Mouse (Mus musculus): ENCODE results near the gene Tmem267. TPM values are rescaled to one million over a fixed set of nuclear protein-coding genes. Genes with fewer than 3 reads are reported as not detected.
"Not testable (repeated sequence)": the region's sequence is repeated elsewhere in the genome, so short reads cannot be mapped to it uniquely, and the experiment has no call there.

The Tmem267 gene
- polyA plus RNA-seq, 1 experiment from 2014 or later: 2.4 TPM

DNA sequence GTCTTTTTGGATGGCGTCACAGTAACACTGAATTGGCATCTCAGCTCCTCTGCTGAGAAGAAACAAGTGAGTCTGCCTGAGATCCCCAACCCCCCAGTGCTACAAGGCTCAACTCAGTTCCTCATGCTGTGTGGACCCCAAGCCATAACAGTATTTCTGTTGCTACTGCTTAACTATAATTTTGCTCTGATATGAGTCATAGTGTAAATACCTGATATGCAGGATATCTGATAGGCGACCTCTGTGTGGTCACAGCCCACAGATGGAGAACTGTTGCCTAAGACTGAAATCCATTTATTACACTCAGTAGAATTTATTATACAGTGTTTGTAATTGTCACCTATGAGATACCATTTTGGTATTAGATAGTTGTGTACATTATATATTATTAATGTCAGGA is 10.1 kb upstream of the Tmem267 start:
- Histone ChIP-seq H3K9ac (ENCODE audit: low read length) (no peak overlapping the region), H3K36me3 (ENCODE audit: control insufficient read depth, insufficient read depth, low read length) (peaks cover 87% of the 10 kb centered on the region), H3K9me3 (ENCODE audit: control insufficient read depth, low read length) (no peaks in the 10 kb centered on the region), H3K4me3 (ENCODE audit: low read depth, low read length) (no peak overlapping the region), H3K4me1 (replicated peaks; ENCODE audit: control insufficient read depth, insufficient read depth, low read length) (no peaks in the 10 kb centered on the region), H3K27me3 (replicated peaks; ENCODE audit: control insufficient read depth, insufficient read depth, low read length) (no peaks in the 10 kb centered on the region), H3K4me2 (ENCODE audit: low read length) (no peak overlapping the region), H3K27ac (ENCODE audit: low read depth) (no peak overlapping the region)
- no peak for DNase-seq (ENCODE audit: low spot score)
- no peak for ATAC-seq (replicated peaks; ENCODE audit: low FRiP score, low TSS enrichment, low read depth)
- 83% methylated on average over 2 of the region's 2 CpGs for WGBS

DNA sequence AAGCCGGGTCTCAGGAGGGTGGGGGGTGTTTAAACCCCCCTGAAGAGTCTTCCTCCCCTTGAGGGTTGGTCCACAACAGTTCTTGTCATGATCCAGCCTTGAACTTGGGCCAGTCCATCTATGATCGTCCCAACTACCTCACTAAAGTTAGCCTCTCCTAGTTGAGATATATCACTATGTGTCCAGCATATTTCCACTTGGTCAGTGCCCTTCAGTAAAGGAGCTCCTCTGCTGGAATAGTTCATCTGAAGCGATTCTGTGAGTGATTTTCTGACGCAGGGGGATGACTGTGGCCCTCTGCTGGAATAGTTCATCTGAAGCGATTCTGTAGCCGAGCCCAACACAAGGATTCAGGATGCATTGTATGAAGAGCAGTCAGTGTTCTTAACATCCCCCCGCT is 485 bp upstream of the Tmem267 start:
- Histone ChIP-seq H3K9me3 (ENCODE audit: control insufficient read depth, low read length) (no peaks in the 10 kb centered on the region), H3K4me3 (ENCODE audit: low read depth, low read length) (no peak overlapping the region), H3K4me1 (replicated peaks; ENCODE audit: control insufficient read depth, insufficient read depth, low read length) (no peaks in the 10 kb centered on the region), H3K27me3 (replicated peaks; ENCODE audit: control insufficient read depth, insufficient read depth, low read length) (no peaks in the 10 kb centered on the region), H3K9ac (ENCODE audit: low read length) (no peak overlapping the region), H3K36me3 (ENCODE audit: control insufficient read depth, insufficient read depth, low read length) (peaks cover 39% of the 10 kb centered on the region), H3K4me2 (ENCODE audit: low read length) (no peak overlapping the region), H3K27ac (ENCODE audit: low read depth) (no peak overlapping the region)
- ATAC-seq (replicated peaks; ENCODE audit: low FRiP score, low TSS enrichment, low read depth) (no peak), DNase-seq (ENCODE audit: low spot score) (no peak)
- 39% methylated on average over 7 of the region's 7 CpGs for WGBS

DNA sequence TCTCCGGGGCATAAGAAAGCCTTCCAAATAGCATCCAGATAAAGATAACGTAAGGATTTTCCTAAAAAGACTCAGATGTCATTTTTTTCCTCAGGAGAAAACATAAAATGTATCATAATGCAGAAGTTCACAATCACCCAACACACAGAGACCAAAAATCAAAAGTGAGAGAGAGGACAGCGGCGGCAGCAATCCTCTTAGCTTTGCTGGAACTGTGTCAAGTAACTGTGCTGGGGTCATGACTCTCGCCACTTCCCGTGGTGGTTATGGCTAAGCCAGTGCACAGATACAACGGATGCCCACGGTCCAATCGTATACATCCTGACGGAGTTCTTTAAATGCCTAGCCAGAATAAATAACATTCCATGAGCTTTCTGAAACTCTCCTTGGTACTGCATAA is 4.2 kb downstream of the Tmem267 start:
- ATAC-seq (replicated peaks; ENCODE audit: low FRiP score, low TSS enrichment, low read depth); H3K27me3 ChIP-seq (replicated peaks; ENCODE audit: control insufficient read depth, insufficient read depth, low read length); DNase-seq (ENCODE audit: low spot score); H3K4me1 ChIP-seq (replicated peaks; ENCODE audit: control insufficient read depth, insufficient read depth, low read length); H3K9me3 ChIP-seq (ENCODE audit: control insufficient read depth, low read length); H3K36me3 ChIP-seq (ENCODE audit: control insufficient read depth, insufficient read depth, low read length); H3K9ac ChIP-seq (ENCODE audit: low read length); H3K4me3 ChIP-seq (ENCODE audit: low read depth, low read length); H3K27ac ChIP-seq (ENCODE audit: low read depth); H3K4me2 ChIP-seq (ENCODE audit: low read length): not testable (repeated sequence)
- WGBS: 92% methylated on average over 10 of the region's 10 CpGs

DNA sequence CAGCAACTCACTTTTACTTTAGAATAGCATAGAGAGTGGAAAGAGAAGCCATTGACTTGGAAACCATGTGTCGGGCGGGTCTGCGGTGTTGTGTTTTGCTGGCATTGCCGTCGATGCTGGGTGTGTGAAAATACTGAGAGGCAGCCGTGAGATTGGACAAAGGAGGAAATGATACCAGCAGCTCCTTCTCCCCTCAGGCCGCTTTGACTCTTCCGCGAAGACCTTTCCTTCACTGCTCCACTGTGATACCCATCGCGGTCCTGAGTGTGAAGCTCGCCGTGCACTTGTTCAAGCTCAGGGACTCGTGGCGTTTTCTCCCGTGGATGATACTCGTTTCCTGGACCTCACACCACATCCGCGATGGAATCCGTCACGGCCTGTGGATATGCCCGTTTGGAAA is 7.1 kb downstream of the Tmem267 start:
- not testable (repeated sequence) for H3K36me3 ChIP-seq (ENCODE audit: control insufficient read depth, insufficient read depth, low read length); ATAC-seq (replicated peaks; ENCODE audit: low FRiP score, low TSS enrichment, low read depth); H3K4me3 ChIP-seq (ENCODE audit: low read depth, low read length); H3K4me2 ChIP-seq (ENCODE audit: low read length); H3K27ac ChIP-seq (ENCODE audit: low read depth); H3K9me3 ChIP-seq (ENCODE audit: control insufficient read depth, low read length); DNase-seq (ENCODE audit: low spot score); H3K27me3 ChIP-seq (replicated peaks; ENCODE audit: control insufficient read depth, insufficient read depth, low read length); H3K9ac ChIP-seq (ENCODE audit: low read length); H3K4me1 ChIP-seq (replicated peaks; ENCODE audit: control insufficient read depth, insufficient read depth, low read length)
- 96% methylated on average over 9 of the region's 22 CpGs for WGBS

DNA sequence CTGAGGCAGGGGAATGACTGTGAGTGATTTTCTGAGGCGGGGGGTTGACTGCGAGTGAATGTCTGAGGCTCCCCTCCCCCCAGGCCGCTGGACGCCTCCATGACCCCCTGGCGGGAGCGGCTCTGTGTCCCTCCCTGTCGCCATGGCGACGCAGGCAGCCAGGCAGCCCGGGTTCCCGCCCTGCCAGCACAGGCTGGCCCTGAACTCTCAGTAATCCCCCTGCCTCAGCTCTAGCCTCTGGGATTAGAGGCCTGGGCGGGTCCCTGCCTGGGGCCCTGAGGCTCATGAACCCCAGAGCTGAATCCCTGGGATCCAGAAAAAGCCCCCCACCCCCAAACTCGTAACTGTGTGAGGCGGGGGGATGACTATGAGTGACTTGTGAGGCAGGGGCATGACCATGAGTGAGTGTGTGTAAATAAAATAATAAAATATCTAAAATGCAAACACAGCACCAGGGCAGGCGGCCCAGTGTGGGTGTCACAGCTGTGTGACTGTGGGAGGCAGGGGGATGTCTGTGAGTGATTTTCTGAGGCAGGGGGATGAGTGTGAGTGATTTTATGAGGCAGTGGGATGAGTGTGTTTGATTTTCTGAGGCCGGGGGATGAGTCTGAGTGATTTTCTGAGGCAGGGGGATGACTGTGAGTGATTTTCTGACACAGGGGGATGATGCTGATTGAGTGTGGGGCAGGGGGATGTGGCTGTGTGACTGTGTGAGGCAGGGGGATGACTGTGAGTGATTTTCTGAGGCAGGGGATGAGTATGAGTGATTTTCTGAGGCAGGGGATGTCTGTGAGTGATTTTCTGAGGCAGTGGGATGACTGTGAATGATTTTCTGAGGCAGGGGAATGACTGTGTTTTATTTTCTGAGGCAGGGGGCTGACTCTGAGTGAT is 108.7 kb downstream of the Tmem267 start:
- not testable (repeated sequence) for H3K27ac ChIP-seq (ENCODE audit: low read depth); H3K9ac ChIP-seq (ENCODE audit: low read length); H3K36me3 ChIP-seq (ENCODE audit: control insufficient read depth, insufficient read depth, low read length); H3K27me3 ChIP-seq (replicated peaks; ENCODE audit: control insufficient read depth, insufficient read depth, low read length); H3K4me3 ChIP-seq (ENCODE audit: low read depth, low read length); H3K4me1 ChIP-seq (replicated peaks; ENCODE audit: control insufficient read depth, insufficient read depth, low read length); H3K4me2 ChIP-seq (ENCODE audit: low read length)
- ATAC-seq (replicated peaks; ENCODE audit: low FRiP score, low TSS enrichment, low read depth) (peak; percentile 91), DNase-seq (ENCODE audit: low spot score) (peak; percentile 89)
- peaks cover 17% of the 10 kb centered on the region for H3K9me3 ChIP-seq (ENCODE audit: control insufficient read depth, low read length)
- WGBS: 78% methylated on average over 14 of the region's 16 CpGs

DNA sequence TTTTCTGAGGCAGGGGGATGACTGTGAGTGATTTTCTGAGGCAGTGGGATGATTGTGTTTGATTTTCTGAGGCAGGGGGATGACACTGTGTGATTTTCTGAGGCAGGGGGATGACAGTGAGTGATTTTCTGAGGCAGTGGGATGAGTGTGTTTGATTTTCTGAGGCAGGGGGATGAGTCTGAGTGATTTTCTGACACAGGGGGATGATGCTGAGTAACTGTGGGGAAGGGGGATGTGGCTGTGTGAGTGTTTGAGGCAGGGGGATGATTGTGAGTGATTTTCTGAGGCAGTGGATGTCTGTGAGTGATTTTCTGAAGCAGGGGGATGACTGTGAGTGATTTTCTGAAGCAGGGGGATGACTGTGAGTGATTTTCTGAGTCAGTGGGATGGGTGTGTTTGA is 110.6 kb downstream of the Tmem267 start:
- H3K36me3 ChIP-seq (ENCODE audit: control insufficient read depth, insufficient read depth, low read length); H3K4me3 ChIP-seq (ENCODE audit: low read depth, low read length); H3K4me2 ChIP-seq (ENCODE audit: low read length); H3K27ac ChIP-seq (ENCODE audit: low read depth); ATAC-seq (replicated peaks; ENCODE audit: low FRiP score, low TSS enrichment, low read depth); H3K27me3 ChIP-seq (replicated peaks; ENCODE audit: control insufficient read depth, insufficient read depth, low read length); H3K9ac ChIP-seq (ENCODE audit: low read length); H3K4me1 ChIP-seq (replicated peaks; ENCODE audit: control insufficient read depth, insufficient read depth, low read length): not testable (repeated sequence)
- H3K9me3 ChIP-seq (ENCODE audit: control insufficient read depth, low read length): peaks cover 17% of the 10 kb centered on the region
- peak; percentile 69 for DNase-seq (ENCODE audit: low spot score)

DNA sequence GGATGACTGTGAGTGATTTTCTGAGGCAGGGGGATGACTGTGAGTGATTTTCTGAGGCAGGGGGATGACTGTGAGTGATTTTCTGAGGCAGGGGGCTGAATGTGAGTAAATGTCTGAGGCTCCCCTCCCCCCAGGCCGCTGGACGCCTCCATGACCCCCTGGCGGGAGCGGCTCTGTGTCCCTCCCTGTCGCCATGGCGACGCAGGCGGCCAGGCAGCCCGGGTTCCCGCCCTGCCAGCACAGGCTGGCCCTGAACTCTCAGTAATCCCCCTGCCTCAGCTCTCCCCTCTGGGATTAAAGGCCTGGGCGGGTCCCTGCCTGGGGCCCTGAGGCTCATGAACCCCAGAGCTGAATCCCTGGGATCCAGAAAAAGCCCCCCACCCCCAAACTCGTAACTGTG is 111.2 kb downstream of the Tmem267 start:
- not testable (repeated sequence) for H3K9ac ChIP-seq (ENCODE audit: low read length); H3K27me3 ChIP-seq (replicated peaks; ENCODE audit: control insufficient read depth, insufficient read depth, low read length); DNase-seq (ENCODE audit: low spot score); ATAC-seq (replicated peaks; ENCODE audit: low FRiP score, low TSS enrichment, low read depth); H3K27ac ChIP-seq (ENCODE audit: low read depth); H3K4me2 ChIP-seq (ENCODE audit: low read length); H3K4me1 ChIP-seq (replicated peaks; ENCODE audit: control insufficient read depth, insufficient read depth, low read length); H3K4me3 ChIP-seq (ENCODE audit: low read depth, low read length); H3K36me3 ChIP-seq (ENCODE audit: control insufficient read depth, insufficient read depth, low read length)
- WGBS: 85% methylated on average over 11 of the region's 12 CpGs
- H3K9me3 ChIP-seq (ENCODE audit: control insufficient read depth, low read length): peaks cover 17% of the 10 kb centered on the region

DNA sequence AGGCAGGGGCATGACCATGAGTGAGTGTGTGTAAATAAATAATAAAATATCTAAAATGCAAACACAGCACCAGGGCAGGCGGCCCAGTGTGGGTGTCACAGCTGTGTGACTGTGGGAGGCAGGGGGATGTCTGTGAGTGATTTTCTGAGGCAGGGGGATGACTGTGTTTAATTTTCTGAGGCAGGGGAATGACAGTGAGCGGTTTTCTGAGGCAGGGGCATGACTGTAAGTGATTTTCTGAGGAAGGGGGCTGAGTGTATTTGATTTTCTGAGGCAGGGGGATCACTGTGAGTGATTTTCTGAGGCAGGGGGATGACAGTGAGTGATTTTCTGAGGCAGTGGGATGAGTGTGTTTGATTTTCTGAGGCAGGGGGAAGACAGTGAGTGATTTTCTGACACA is 111.7 kb downstream of the Tmem267 start:
- not testable (repeated sequence) for ATAC-seq (replicated peaks; ENCODE audit: low FRiP score, low TSS enrichment, low read depth); DNase-seq (ENCODE audit: low spot score); H3K4me3 ChIP-seq (ENCODE audit: low read depth, low read length); H3K36me3 ChIP-seq (ENCODE audit: control insufficient read depth, insufficient read depth, low read length); H3K27me3 ChIP-seq (replicated peaks; ENCODE audit: control insufficient read depth, insufficient read depth, low read length); H3K4me2 ChIP-seq (ENCODE audit: low read length); H3K27ac ChIP-seq (ENCODE audit: low read depth); H3K4me1 ChIP-seq (replicated peaks; ENCODE audit: control insufficient read depth, insufficient read depth, low read length); H3K9ac ChIP-seq (ENCODE audit: low read length)
- WGBS: 66% methylated on average over 2 of the region's 2 CpGs
- H3K9me3 ChIP-seq (ENCODE audit: control insufficient read depth, low read length): peaks cover 17% of the 10 kb centered on the region

DNA sequence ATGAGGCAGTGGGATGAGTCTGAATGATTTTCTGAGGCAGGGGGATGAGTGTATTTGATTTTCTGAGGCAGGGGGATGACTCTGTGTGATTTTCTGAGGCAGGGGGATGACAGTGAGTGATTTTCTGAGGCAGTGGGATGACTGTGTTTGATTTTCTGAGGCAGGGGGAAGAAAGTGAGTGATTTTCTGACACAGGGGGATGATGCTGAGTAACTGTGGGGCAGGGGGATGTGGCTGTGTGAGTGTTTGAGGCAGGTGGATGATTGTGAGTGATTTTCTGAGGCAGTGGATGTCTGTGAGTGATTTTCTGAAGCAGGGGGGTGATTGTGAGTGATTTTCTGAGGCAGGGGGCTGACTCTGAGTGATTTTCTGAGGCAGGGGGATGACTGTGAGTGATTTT is 112.3 kb downstream of the Tmem267 start:
- not testable (repeated sequence) for ATAC-seq (replicated peaks; ENCODE audit: low FRiP score, low TSS enrichment, low read depth); H3K36me3 ChIP-seq (ENCODE audit: control insufficient read depth, insufficient read depth, low read length); H3K4me3 ChIP-seq (ENCODE audit: low read depth, low read length); H3K4me1 ChIP-seq (replicated peaks; ENCODE audit: control insufficient read depth, insufficient read depth, low read length); H3K27me3 ChIP-seq (replicated peaks; ENCODE audit: control insufficient read depth, insufficient read depth, low read length); H3K4me2 ChIP-seq (ENCODE audit: low read length); H3K9ac ChIP-seq (ENCODE audit: low read length); H3K27ac ChIP-seq (ENCODE audit: low read depth)
- peak; percentile 90 for DNase-seq (ENCODE audit: low spot score)
- peaks cover 17% of the 10 kb centered on the region for H3K9me3 ChIP-seq (ENCODE audit: control insufficient read depth, low read length)

Measured in intestine, embryonic 14.5 days (tissue).